ENCODE assay signal across 11 mouse cellular contexts in genomic region chr5:112521703-112522527, GRCm38 (mm10). TPM values are rescaled to one million over a fixed set of nuclear protein-coding genes. Genes with fewer than 3 reads are reported as not detected.
A peak's percentile ranks its signal among the peaks of the same experiment; 100 is the strongest.
DNase-seq lines count a peak whose midpoint lies in the region; ATAC-seq and TF ChIP-seq lines count a peak whose summit lies in the region.
"Had no signal": no experiment of that assay in that cellular context is flagged by ENCODE, and none has a peak within 500 bp of the region (broad histone marks: within the 10 kb centered on the region; RNA-seq: fewer than 3 reads in every experiment).

No protein-coding gene starts in this region.

- H3K79me2 ChIP-seq in C2C12 (ENCODE audit: control insufficient read depth, insufficient read depth), result no peaks in the 10 kb centered on the region

- no peak overlapping the region for H3K9ac ChIP-seq in heart, embryonic 12.5 days
- H3K9ac ChIP-seq in forebrain, embryonic 12.5 days, result no peak overlapping the region
- H3K9ac ChIP-seq in heart, embryonic 11.5 days (ENCODE audit: low read depth, low read length), result no peak overlapping the region
- H3K9ac ChIP-seq: liver, embryonic 13.5 days had no signal

- no peak for TF ChIP-seq CTCF in C2C12 (IDR thresholded peaks at IDR 0.05; ENCODE audit: control insufficient read depth, insufficient read depth, insufficient read length)

- H3K9me3 ChIP-seq in heart, embryonic 12.5 days (replicated peaks), result no peaks in the 10 kb centered on the region
- no peaks in the 10 kb centered on the region for H3K9me3 ChIP-seq in forebrain, embryonic 12.5 days
- H3K9me3 ChIP-seq in midbrain, embryonic 10.5 days (replicated peaks), result no peaks in the 10 kb centered on the region
- no peaks in the 10 kb centered on the region for H3K9me3 ChIP-seq in heart, embryonic 11.5 days (replicated peaks; ENCODE audit: control insufficient read depth, low read length)
- H3K9me3 ChIP-seq: liver, embryonic 13.5 days had no signal

- H3K4me3 ChIP-seq in heart, embryonic 12.5 days, result no peak overlapping the region
- no peak overlapping the region for H3K4me3 ChIP-seq in C2C12 (ENCODE audit: insufficient read depth, poor library complexity, severe bottlenecking)
- no peak overlapping the region for H3K4me3 ChIP-seq in forebrain, embryonic 12.5 days (replicated peaks)
- H3K4me3 ChIP-seq in midbrain, embryonic 10.5 days, result peak overlapping the region; percentile 32
- no peak overlapping the region for H3K4me3 ChIP-seq in heart, embryonic 11.5 days (ENCODE audit: low read depth, low read length)
- H3K4me3 ChIP-seq: liver, embryonic 13.5 days had no signal

- H3ac ChIP-seq in C2C12 (ENCODE audit: control insufficient read depth, insufficient read length, low read depth), result no peak overlapping the region

- H3K4me2 ChIP-seq in heart, embryonic 12.5 days, result peak overlapping the region; percentile 44
- H3K4me2 ChIP-seq in forebrain, embryonic 12.5 days, result peak overlapping the region; percentile 31
- H3K4me2 ChIP-seq in heart, embryonic 11.5 days, result no peak overlapping the region
- H3K4me2 ChIP-seq: liver, embryonic 13.5 days had no signal

- no peaks in the 10 kb centered on the region for H3K36me3 ChIP-seq in heart, embryonic 12.5 days
- no peaks in the 10 kb centered on the region for H3K36me3 ChIP-seq in C2C12 (ENCODE audit: control insufficient read depth, insufficient read depth)
- H3K36me3 ChIP-seq in forebrain, embryonic 12.5 days (replicated peaks), result no peaks in the 10 kb centered on the region; the same call in 1 of the 2 replicates
- no peaks in the 10 kb centered on the region for H3K36me3 ChIP-seq in midbrain, embryonic 10.5 days
- H3K36me3 ChIP-seq in heart, embryonic 11.5 days (ENCODE audit: control insufficient read depth, insufficient read depth, low read length), result no peaks in the 10 kb centered on the region
- H3K36me3 ChIP-seq: liver, embryonic 13.5 days had no signal

- H3K4me1 ChIP-seq in heart, embryonic 12.5 days (replicated peaks), result peaks cover 38% of the 10 kb centered on the region
- peaks cover 51% of the 10 kb centered on the region for H3K4me1 ChIP-seq in forebrain, embryonic 12.5 days
- H3K4me1 ChIP-seq in midbrain, embryonic 10.5 days, result peaks cover 70% of the 10 kb centered on the region
- peaks cover 18% of the 10 kb centered on the region for H3K4me1 ChIP-seq in heart, embryonic 11.5 days (ENCODE audit: control insufficient read depth, insufficient read depth, low read length)
- H3K4me1 ChIP-seq: liver, embryonic 13.5 days had no signal

- H3K27me3 ChIP-seq in heart, embryonic 12.5 days (replicated peaks), result peaks cover 36% of the 10 kb centered on the region; the same call in 1 of the 2 replicates
- peaks cover 10% of the 10 kb centered on the region for H3K27me3 ChIP-seq in C2C12 (ENCODE audit: control insufficient read depth, insufficient read depth, insufficient read length)
- H3K27me3 ChIP-seq in forebrain, embryonic 12.5 days, result peaks cover 6% of the 10 kb centered on the region; the same call in 1 of the 2 replicates
- peaks cover 84% of the 10 kb centered on the region for H3K27me3 ChIP-seq in midbrain, embryonic 10.5 days (ENCODE audit: low read depth, poor library complexity, severe bottlenecking)
- peaks cover 11% of the 10 kb centered on the region for H3K27me3 ChIP-seq in heart, embryonic 11.5 days (ENCODE audit: control insufficient read depth, insufficient read depth, low read length)

- H3K79me3 ChIP-seq in C2C12 (ENCODE audit: low read depth), result no peaks in the 10 kb centered on the region

- 21% methylated on average over 19 of the region's 19 CpGs for WGBS in heart, embryonic 12.5 days
- WGBS in forebrain, embryonic 12.5 days, result 10% methylated on average over 19 of the region's 19 CpGs
- 9% methylated on average over 19 of the region's 19 CpGs for WGBS in midbrain, embryonic 10.5 days
- WGBS in heart, embryonic 11.5 days (ENCODE audit: insufficient replicate concordance), result 20% methylated on average over 19 of the region's 19 CpGs

- H3K27ac ChIP-seq in heart, embryonic 12.5 days (ENCODE audit: poor library complexity, severe bottlenecking), result no peak overlapping the region
- H3K27ac ChIP-seq in forebrain, embryonic 12.5 days, result peak overlapping the region; percentile 78
- H3K27ac ChIP-seq in midbrain, embryonic 10.5 days (replicated peaks), result peak overlapping the region; percentile 76
- H3K27ac ChIP-seq in heart, embryonic 11.5 days (ENCODE audit: low read depth, low read length), result no peak overlapping the region
- H3K27ac ChIP-seq: liver, embryonic 13.5 days had no signal

- DNase-seq in heart, postnatal 14 days, result no peak
- peak; percentile 34 for DNase-seq in midbrain, embryonic 10.5 days (ENCODE audit: low spot score)
- no peak for DNase-seq in ovary, adult 18-20 months (ENCODE audit: low spot score)
- no peak for DNase-seq in adrenal gland, adult 8-10 months
- DNase-seq: kidney, postnatal 25 days; liver, embryonic 13.5 days; thymus, postnatal 25 days had no signal

- intact Hi-C loops in heart, postnatal 14 days (cut with DNase I), result no loop called here

- ATAC-seq in heart, embryonic 12.5 days (ENCODE audit: insufficient number of reproducible peaks, low FRiP score), result peak; percentile 46; the same call in 1 of the 2 replicates
- ATAC-seq in forebrain, embryonic 12.5 days (ENCODE audit: low FRiP score), result 0 out of 2 replicates have a peak, but pooled peaks have one; percentile 15
- ATAC-seq in heart, embryonic 11.5 days (replicated peaks; ENCODE audit: insufficient number of reproducible peaks, low FRiP score, low TSS enrichment), result no peak

TF ChIP-seq in C2C12, 6 proteins besides CTCF, POLR2A, EP300 and RAD21:
- TF ChIP-seq MAX (IDR thresholded peaks at IDR 0.05) (no peak), USF1 (IDR thresholded peaks at IDR 0.05; ENCODE audit: low read depth) (peak; percentile 4), FOSL1 (IDR thresholded peaks at IDR 0.05; ENCODE audit: insufficient read depth, low read length, poor library complexity, severe bottlenecking) (no peak), MYOG (IDR thresholded peaks at IDR 0.05; ENCODE audit: control insufficient read depth, extremely low read depth, insufficient read length) (no peak), CEBPB (IDR thresholded peaks at IDR 0.05; ENCODE audit: low read depth) (no peak)

RNA-seq across cellular contexts. Expression of gene Sez6l, which starts 55.1 kb away (rescaled TPM):
- 0.31 and 0.48 TPM in 2 replicates for polyA plus RNA-seq in heart, embryonic 12.5 days (2016; fragmentation: Nextera tagmentation; extraction: Ambion mirVana)
- total RNA-seq in heart, postnatal 14 days (2021), result under 1 TPM; 0.36 to 0.41 TPM
- not detected for polyA plus RNA-seq in C2C12 (2012; fragmentation: generic; extraction: Trizol)
- 13.4 and 14.8 TPM in 2 replicates for polyA plus RNA-seq in forebrain, embryonic 12.5 days (2016; fragmentation: Nextera tagmentation; extraction: Ambion mirVana)
- 1.7 and 2.7 TPM in 2 replicates for polyA plus RNA-seq in midbrain, embryonic 10.5 days (2016; fragmentation: Nextera tagmentation; extraction: Ambion mirVana)
- 10 to 100 TPM in 1 of 4 experiments, 1 to 10 TPM in 3; 5.5 to 10.8 (median 7.5) TPM for total RNA-seq in adrenal gland, adult 8-10 months (2022)
- 0.10 TPM in 1 of 2 replicates, not detected in the other for polyA plus RNA-seq in heart, embryonic 11.5 days (2014; fragmentation: Nextera tagmentation; extraction: Ambion mirVana)

Comparison
In these comparisons a context has a peak if more than half of its experiments do, and no peak if none do; other contexts are left out.
1. H3K27ac ChIP-seq: peak in forebrain, embryonic 12.5 days (single experiment) and midbrain, embryonic 10.5 days (single experiment); none in heart, embryonic 12.5 days (single experiment) and heart, embryonic 11.5 days (single experiment).